20 mouse cellular contexts compared by ENCODE assay signal in genomic region chr8:115701001-115701400, GRCm38 (mm10). TPM values are rescaled to one million over a fixed set of nuclear protein-coding genes. Genes with fewer than 3 reads are reported as not detected.
A peak's percentile ranks its signal among the peaks of the same experiment; 100 is the strongest.
DNase-seq lines count a peak whose midpoint lies in the region; ATAC-seq and TF ChIP-seq lines count a peak whose summit lies in the region.
"Had no signal": no experiment of that assay in that cellular context is flagged by ENCODE, and none has a peak within 500 bp of the region (broad histone marks: within the 10 kb centered on the region; RNA-seq: fewer than 3 reads in every experiment).

No protein-coding gene starts in this region.

- H3K27ac ChIP-seq in hindbrain, embryonic 15.5 days (replicated peaks): no peak overlapping the region
- H3K27ac ChIP-seq in hindbrain, embryonic 10.5 days: no peak overlapping the region
- H3K27ac ChIP-seq in liver, adult 2 months (replicated peaks; ENCODE audit: insufficient read depth, low read depth, low read length): peak overlapping the region; percentile 25
- H3K27ac ChIP-seq in liver, embryonic 11.5 days (ENCODE audit: low read depth, low read length): no peak overlapping the region
- no peak overlapping the region for H3K27ac ChIP-seq in midbrain, postnatal 0 days (ENCODE audit: low read depth, low read length)
- no peak overlapping the region for H3K27ac ChIP-seq in midbrain, embryonic 16.5 days (ENCODE audit: low read length)
- no peak overlapping the region for H3K27ac ChIP-seq in neural tube, embryonic 15.5 days (replicated peaks)
- H3K27ac ChIP-seq: embryonic facial prominence, embryonic 10.5 days; forebrain, embryonic 12.5 days; heart, embryonic 15.5 days; liver, embryonic 12.5 days; midbrain, embryonic 10.5 days had no signal

- H3K79me2 ChIP-seq in liver, adult 2 months (ENCODE audit: control insufficient read depth, insufficient read depth, low read length): peaks cover 3% of the 10 kb centered on the region; the same call in 1 of the 2 replicates

- TF ChIP-seq POLR2A in liver, adult 2 months (IDR thresholded peaks at IDR 0.05; ENCODE audit: extremely low read depth, insufficient read depth, low read length): no peak

- H3K36me3 ChIP-seq in hindbrain, embryonic 15.5 days: no peaks in the 10 kb centered on the region
- no peaks in the 10 kb centered on the region for H3K36me3 ChIP-seq in hindbrain, embryonic 10.5 days
- peaks cover 3% of the 10 kb centered on the region; the same call in 1 of the 2 replicates for H3K36me3 ChIP-seq in liver, adult 2 months (ENCODE audit: control insufficient read depth, insufficient read depth, low read length)
- no peaks in the 10 kb centered on the region for H3K36me3 ChIP-seq in liver, embryonic 11.5 days (ENCODE audit: control insufficient read depth, insufficient read depth, low read length)
- no peaks in the 10 kb centered on the region for H3K36me3 ChIP-seq in midbrain, postnatal 0 days (ENCODE audit: insufficient read depth, low read length)
- no peaks in the 10 kb centered on the region for H3K36me3 ChIP-seq in midbrain, embryonic 16.5 days (ENCODE audit: control insufficient read depth, insufficient read depth, low read length)
- no peaks in the 10 kb centered on the region for H3K36me3 ChIP-seq in neural tube, embryonic 15.5 days
- H3K36me3 ChIP-seq: embryonic facial prominence, embryonic 10.5 days; forebrain, embryonic 12.5 days; heart, embryonic 15.5 days; liver, embryonic 12.5 days; midbrain, embryonic 10.5 days had no signal

- H3K4me1 ChIP-seq in hindbrain, embryonic 15.5 days (replicated peaks): peaks cover 13% of the 10 kb centered on the region; the same call in 1 of the 2 replicates
- H3K4me1 ChIP-seq in hindbrain, embryonic 10.5 days (replicated peaks): peaks cover 36% of the 10 kb centered on the region
- H3K4me1 ChIP-seq in liver, adult 2 months (ENCODE audit: control insufficient read depth, insufficient read depth, low read length): peaks cover 4% of the 10 kb centered on the region; the same call in 1 of the 2 replicates
- 0 out of 2 replicates have a peak, but pooled peaks cover 2% of the 10 kb centered on the region for H3K4me1 ChIP-seq in liver, embryonic 11.5 days (replicated peaks; ENCODE audit: control insufficient read depth, insufficient read depth, low read length)
- H3K4me1 ChIP-seq in midbrain, postnatal 0 days (ENCODE audit: insufficient read depth, low read length): no peaks in the 10 kb centered on the region
- H3K4me1 ChIP-seq in midbrain, embryonic 16.5 days (ENCODE audit: control insufficient read depth, insufficient read depth, low read length): no peaks in the 10 kb centered on the region
- peaks cover 7% of the 10 kb centered on the region for H3K4me1 ChIP-seq in neural tube, embryonic 15.5 days

- DNase-seq in hindbrain, embryonic 10.5 days (ENCODE audit: low spot score): no peak
- no peak for DNase-seq in liver, adult 2 months (ENCODE audit: extremely low read depth, low read depth, low spot score)
- no peak for DNase-seq in liver, embryonic 11.5 days (ENCODE audit: low spot score)
- no peak for DNase-seq in midbrain, postnatal 0 days (ENCODE audit: low spot score)
- DNase-seq: cerebellum, adult 9-10 months; gastrocnemius, postnatal 14 days; heart, postnatal 4 days; kidney, adult 11 months; kidney, postnatal 14 days; left cerebral cortex, postnatal 4 days; lung, postnatal 14 days; thymus, postnatal 25 days had no signal

- H3K27me3 ChIP-seq in hindbrain, embryonic 15.5 days: no peaks in the 10 kb centered on the region
- H3K27me3 ChIP-seq in hindbrain, embryonic 10.5 days (ENCODE audit: insufficient read depth, poor library complexity, severe bottlenecking): peaks cover 16% of the 10 kb centered on the region
- no peaks in the 10 kb centered on the region for H3K27me3 ChIP-seq in liver, adult 2 months (ENCODE audit: control insufficient read depth, insufficient read depth, low read length)
- H3K27me3 ChIP-seq in liver, embryonic 11.5 days (replicated peaks; ENCODE audit: control insufficient read depth, insufficient read depth, low read length): peaks cover 7% of the 10 kb centered on the region
- peaks cover 3% of the 10 kb centered on the region; the same call in 1 of the 2 replicates for H3K27me3 ChIP-seq in midbrain, postnatal 0 days (ENCODE audit: insufficient read depth, low read length)
- no peaks in the 10 kb centered on the region; the same call in 1 of the 2 replicates for H3K27me3 ChIP-seq in midbrain, embryonic 16.5 days (ENCODE audit: control insufficient read depth, insufficient read depth, low read depth, low read length)
- no peaks in the 10 kb centered on the region for H3K27me3 ChIP-seq in neural tube, embryonic 15.5 days (replicated peaks)

- 0 out of 2 replicates have a peak overlapping the region, but pooled peaks have one; percentile 21 for H3K4me2 ChIP-seq in hindbrain, embryonic 15.5 days
- H3K4me2 ChIP-seq in liver, embryonic 11.5 days: no peak overlapping the region
- peak overlapping the region; percentile 10; the same call in 1 of the 2 replicates for H3K4me2 ChIP-seq in midbrain, postnatal 0 days (ENCODE audit: low read depth, low read length, poor library complexity, severe bottlenecking)
- H3K4me2 ChIP-seq in midbrain, embryonic 16.5 days (ENCODE audit: low read length): no peak overlapping the region; the same call in 1 of the 2 replicates
- peak overlapping the region; percentile 36 for H3K4me2 ChIP-seq in neural tube, embryonic 15.5 days
- H3K4me2 ChIP-seq: forebrain, embryonic 12.5 days; heart, embryonic 15.5 days; liver, embryonic 12.5 days had no signal

- 70% methylated on average over 5 of the region's 5 CpGs for WGBS in hindbrain, embryonic 15.5 days
- WGBS in hindbrain, embryonic 10.5 days: 80% methylated on average over 5 of the region's 5 CpGs
- 80% methylated on average over 5 of the region's 5 CpGs for WGBS in liver, adult 2 months
- 85% methylated on average over 5 of the region's 5 CpGs for WGBS in liver, embryonic 11.5 days
- WGBS in midbrain, postnatal 0 days: 85% methylated on average over 5 of the region's 5 CpGs
- WGBS in midbrain, embryonic 16.5 days: 81% methylated on average over 5 of the region's 5 CpGs
- 64% methylated on average over 5 of the region's 5 CpGs for WGBS in neural tube, embryonic 15.5 days

- no peaks in the 10 kb centered on the region for H3K9me3 ChIP-seq in hindbrain, embryonic 15.5 days
- no peaks in the 10 kb centered on the region for H3K9me3 ChIP-seq in hindbrain, embryonic 10.5 days
- H3K9me3 ChIP-seq in liver, embryonic 11.5 days (ENCODE audit: control insufficient read depth, low read length): no peaks in the 10 kb centered on the region
- no peaks in the 10 kb centered on the region for H3K9me3 ChIP-seq in midbrain, postnatal 0 days (ENCODE audit: low read length)
- no peaks in the 10 kb centered on the region for H3K9me3 ChIP-seq in midbrain, embryonic 16.5 days (replicated peaks; ENCODE audit: control insufficient read depth, low read length, poor library complexity, severe bottlenecking)
- no peaks in the 10 kb centered on the region for H3K9me3 ChIP-seq in neural tube, embryonic 15.5 days (replicated peaks)
- H3K9me3 ChIP-seq: embryonic facial prominence, embryonic 10.5 days; forebrain, embryonic 12.5 days; heart, embryonic 15.5 days; liver, embryonic 12.5 days; midbrain, embryonic 10.5 days had no signal

- H3K4me3 ChIP-seq in hindbrain, embryonic 15.5 days: no peak overlapping the region
- H3K4me3 ChIP-seq in hindbrain, embryonic 10.5 days: no peak overlapping the region
- H3K4me3 ChIP-seq in liver, adult 2 months (ENCODE audit: insufficient read depth, low read depth, low read length): peak overlapping the region; percentile 33; the same call in 1 of the 2 replicates
- H3K4me3 ChIP-seq in liver, embryonic 11.5 days (ENCODE audit: low read depth, low read length): no peak overlapping the region
- H3K4me3 ChIP-seq in midbrain, postnatal 0 days (ENCODE audit: low read depth, low read length): 0 out of 2 replicates have a peak overlapping the region, but pooled peaks have one; percentile 1
- no peak overlapping the region for H3K4me3 ChIP-seq in midbrain, embryonic 16.5 days (ENCODE audit: low read depth, low read length)
- H3K4me3 ChIP-seq in neural tube, embryonic 15.5 days (replicated peaks): no peak overlapping the region
- H3K4me3 ChIP-seq: embryonic facial prominence, embryonic 10.5 days; forebrain, embryonic 12.5 days; heart, embryonic 15.5 days; liver, embryonic 12.5 days; midbrain, embryonic 10.5 days had no signal

- no peak for TF ChIP-seq CTCF in liver, adult 2 months (IDR thresholded peaks at IDR 0.05; ENCODE audit: low read depth, low read length)
- TF ChIP-seq CTCF in midbrain, postnatal 0 days (IDR thresholded peaks at IDR 0.05): no peak

- H3K9ac ChIP-seq in hindbrain, embryonic 15.5 days: no peak overlapping the region
- no peak overlapping the region; the same call in 1 of the 2 replicates for H3K9ac ChIP-seq in liver, adult 2 months (ENCODE audit: low read depth, low read length)
- H3K9ac ChIP-seq in liver, embryonic 11.5 days (ENCODE audit: low read depth, low read length): no peak overlapping the region
- H3K9ac ChIP-seq in midbrain, postnatal 0 days (replicated peaks; ENCODE audit: low read length, poor library complexity, severe bottlenecking): 0 out of 2 replicates have a peak overlapping the region, but pooled peaks have one; percentile 8
- no peak overlapping the region for H3K9ac ChIP-seq in midbrain, embryonic 16.5 days (ENCODE audit: low read depth, low read length)
- no peak overlapping the region for H3K9ac ChIP-seq in neural tube, embryonic 15.5 days (replicated peaks)
- H3K9ac ChIP-seq: forebrain, embryonic 12.5 days; heart, embryonic 15.5 days; liver, embryonic 12.5 days had no signal

- ATAC-seq in hindbrain, embryonic 15.5 days (ENCODE audit: low FRiP score, low read depth): no peak
- no peak for ATAC-seq in liver, embryonic 11.5 days (replicated peaks; ENCODE audit: low FRiP score)
- ATAC-seq in midbrain, postnatal 0 days (ENCODE audit: low FRiP score): no peak
- ATAC-seq in midbrain, embryonic 16.5 days: no peak
- no peak for ATAC-seq in neural tube, embryonic 15.5 days (ENCODE audit: low FRiP score)
- ATAC-seq: liver, embryonic 12.5 days had no signal

RNA-seq across cellular contexts. Expression of gene Maf, which starts 6.6 kb away (rescaled TPM):
- 10.4 and 10.6 TPM in 2 replicates for polyA plus RNA-seq in hindbrain, embryonic 15.5 days (2015; fragmentation: Nextera tagmentation; extraction: Ambion mirVana)
- 2.3 and 2.9 TPM in 2 replicates for polyA plus RNA-seq in hindbrain, embryonic 10.5 days (2016; fragmentation: Nextera tagmentation; extraction: Ambion mirVana)
- total RNA-seq in liver, adult 2 months (2014; rRNA removed): 9.9 and 10.6 TPM in 2 replicates
- 5.0 and 6.4 TPM in 2 replicates for polyA plus RNA-seq in liver, adult 2 months (2012; rRNA removed)
- polyA plus RNA-seq in liver, embryonic 11.5 days (2014; fragmentation: Nextera tagmentation; extraction: Ambion mirVana): 3.8 and 4.9 TPM in 2 replicates
- 26.6 and 36.4 TPM in 2 replicates for total RNA-seq in midbrain, postnatal 0 days (2014; rRNA removed)
- polyA plus RNA-seq in midbrain, postnatal 0 days (2015; fragmentation: Nextera tagmentation; extraction: Ambion mirVana): 7.7 and 7.9 TPM in 2 replicates
- polyA plus RNA-seq in midbrain, embryonic 16.5 days (2015; fragmentation: Nextera tagmentation; extraction: Ambion mirVana): 6.7 and 7.5 TPM in 2 replicates
- 11.7 and 12.8 TPM in 2 replicates for polyA plus RNA-seq in neural tube, embryonic 15.5 days (2015; fragmentation: Nextera tagmentation; extraction: Ambion mirVana)

Comparison
In these comparisons a context has a peak if more than half of its experiments do, and no peak if none do; other contexts are left out.
1. H3K4me2 ChIP-seq: peak in hindbrain, embryonic 15.5 days (single experiment), midbrain, postnatal 0 days (single experiment) and neural tube, embryonic 15.5 days (single experiment); none in liver, embryonic 11.5 days (single experiment) and midbrain, embryonic 16.5 days (single experiment).
2. H3K4me3 ChIP-seq: peak in liver, adult 2 months (single experiment) and midbrain, postnatal 0 days (single experiment); none in hindbrain, embryonic 15.5 days (single experiment), hindbrain, embryonic 10.5 days (single experiment), liver, embryonic 11.5 days (single experiment), midbrain, embryonic 16.5 days (single experiment) and neural tube, embryonic 15.5 days (single experiment).